Comparison of ENCODE assay signal across 8 mouse cellular contexts in the genomic region with DNA sequence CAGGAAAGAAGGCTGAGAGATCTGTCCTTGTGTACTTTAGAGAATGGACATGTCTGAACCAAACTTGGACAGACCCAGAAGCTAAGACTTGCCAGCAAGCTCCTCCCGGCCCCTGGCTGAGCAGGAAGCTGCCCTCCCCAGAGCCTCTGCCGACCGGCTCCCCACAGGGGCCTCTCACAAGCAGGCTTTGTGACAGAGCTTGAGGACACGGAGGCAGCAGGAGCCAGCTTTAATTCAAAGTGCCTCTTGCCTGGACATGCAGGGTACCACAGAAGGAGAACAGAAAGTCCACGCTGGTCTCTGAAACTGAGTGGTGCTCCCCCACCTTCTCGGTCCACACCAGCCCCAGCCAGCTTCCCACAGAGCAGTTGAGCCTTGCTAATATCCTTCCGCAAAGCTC. TPM values are rescaled to one million over a fixed set of nuclear protein-coding genes. Genes with fewer than 3 reads are reported as not detected.
DNase-seq lines count a peak whose midpoint lies in the region; ATAC-seq lines count a peak whose summit lies in the region.

No protein-coding gene starts in this region.

- H3K9ac ChIP-seq in liver, embryonic 15.5 days = no peak overlapping the region

- 19% methylated on average over 7 of the region's 7 CpGs for WGBS in liver, embryonic 15.5 days (ENCODE audit: insufficient replicate concordance)

- no peaks in the 10 kb centered on the region for H3K9me3 ChIP-seq in liver, embryonic 15.5 days (replicated peaks)

- no peak for ATAC-seq in liver, embryonic 15.5 days (ENCODE audit: insufficient read depth)

- H3K27ac ChIP-seq in liver, embryonic 15.5 days (replicated peaks) = peak overlapping the region; percentile 69

- no peak overlapping the region for H3K4me2 ChIP-seq in liver, embryonic 15.5 days

- peaks cover 22% of the 10 kb centered on the region for H3K4me1 ChIP-seq in liver, embryonic 15.5 days (replicated peaks)

- H3K4me3 ChIP-seq in liver, embryonic 15.5 days (replicated peaks) = no peak overlapping the region

- no peaks in the 10 kb centered on the region for H3K36me3 ChIP-seq in liver, embryonic 15.5 days (replicated peaks)

- peak; percentile 54 for DNase-seq in adrenal gland, postnatal 10 days
- no peak for DNase-seq in adrenal gland, postnatal 25 days
- peak; percentile 40 for DNase-seq in thymus, postnatal 14 days
- no peak for DNase-seq in thymus, postnatal 36 days
- DNase-seq in embryo, embryonic 9.5 days (ENCODE audit: extremely low spot score) = no peak
- DNase-seq in right cerebral cortex, postnatal 36 days (ENCODE audit: low spot score in 2 of 2) = no peak
- DNase-seq in layer of hippocampus, postnatal 36 days = no peak

- H3K27me3 ChIP-seq in liver, embryonic 15.5 days = no peaks in the 10 kb centered on the region

RNA-seq across cellular contexts. Expression of a gene that starts 21.9 kb away (rescaled TPM):
- total RNA-seq in adrenal gland, postnatal 10 days (2021) = 100 to 1,000 TPM in 1 of 2 experiments, 10 to 100 TPM in 1; 25.4 to 112 TPM
- total RNA-seq in adrenal gland, postnatal 25 days (2021) = 16.0 and 28.2 TPM in 2 replicates
- 5.3 and 6.8 TPM in 2 replicates for polyA plus RNA-seq in liver, embryonic 15.5 days (2015; fragmentation: Nextera tagmentation; extraction: Ambion mirVana)
- total RNA-seq in layer of hippocampus, postnatal 36 days (2021) = 10 to 100 TPM; 16.9 to 18.0 TPM

Comparison
In these comparisons a context has a peak if more than half of its experiments do, and no peak if none do; other contexts are left out.
1. DNase-seq: peak in adrenal gland, postnatal 10 days (single experiment) and thymus, postnatal 14 days (single experiment); none in adrenal gland, postnatal 25 days (single experiment), thymus, postnatal 36 days (0 of 2), embryo, embryonic 9.5 days (single experiment), right cerebral cortex, postnatal 36 days (0 of 2) and layer of hippocampus, postnatal 36 days (0 of 2).